Mouse (Mus musculus): ENCODE results near the gene Eif2b1.
"Not testable (repeated sequence)": the region's sequence is repeated elsewhere in the genome, so short reads cannot be mapped to it uniquely, and the experiment has no call there.

Eif2b1 gene

DNA sequence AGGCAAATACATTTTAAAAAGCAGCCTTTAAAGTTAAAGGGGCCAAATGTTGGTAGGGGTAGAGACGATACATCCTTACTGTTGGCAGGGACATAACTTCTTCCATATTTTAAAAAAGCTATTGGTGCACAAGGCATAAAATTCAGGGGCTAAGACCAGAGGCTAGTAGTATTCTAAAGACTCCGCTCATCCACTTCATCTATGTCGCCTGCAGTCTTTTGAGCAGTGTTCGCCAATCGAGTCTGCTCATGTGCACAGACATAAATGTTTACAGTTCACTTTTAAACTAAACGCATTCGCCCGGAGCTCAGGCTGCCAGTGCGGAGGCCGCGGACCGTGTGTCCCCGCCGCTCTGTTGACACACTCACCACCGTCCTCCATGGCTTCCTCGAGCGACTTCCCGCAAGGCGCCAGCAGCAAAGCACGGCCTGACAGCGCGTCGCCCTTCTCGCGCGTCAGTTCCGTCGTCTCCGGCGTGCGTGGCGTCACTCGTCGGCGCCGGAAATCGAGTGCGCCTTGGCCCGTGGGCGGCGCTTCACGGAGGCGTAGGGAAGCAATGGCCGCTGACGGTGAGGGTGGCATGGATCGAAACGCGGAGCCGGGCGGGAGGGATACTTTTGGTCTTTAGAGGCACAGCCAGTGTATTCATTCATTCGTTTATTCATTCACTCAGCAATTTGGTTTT is at the start of gene Eif2b1, which contains the start of gene Gtf2h3:
Eif2b1 (minus strand) TSS at position 499 of the 685 bp plus-strand sequence.
Gtf2h3 (plus strand) TSS at position 508 of the 685 bp plus-strand sequence.
- DNase-seq: peak; percentile 87

DNA sequence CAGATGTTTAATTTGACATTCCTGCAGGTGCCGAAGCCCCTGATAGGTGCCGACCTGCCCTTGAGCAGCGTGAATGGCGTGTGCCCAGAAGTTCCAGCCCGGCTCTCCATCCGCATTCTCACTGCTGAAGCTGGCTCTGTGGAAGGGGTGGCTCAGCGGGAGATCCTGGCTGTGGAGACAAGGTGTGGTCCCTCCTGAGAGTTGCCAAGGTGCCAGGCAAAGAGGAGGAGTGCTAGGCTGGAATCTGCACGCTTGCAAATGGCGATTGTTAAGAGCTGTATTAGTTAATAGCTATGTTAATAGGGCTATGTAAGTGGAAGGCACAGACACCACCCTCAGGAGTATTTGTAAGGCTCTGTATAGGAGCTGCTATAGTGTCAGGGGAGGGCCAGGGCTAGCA is 45.4 kb upstream of the Eif2b1 start:
- no peak for DNase-seq

DNA sequence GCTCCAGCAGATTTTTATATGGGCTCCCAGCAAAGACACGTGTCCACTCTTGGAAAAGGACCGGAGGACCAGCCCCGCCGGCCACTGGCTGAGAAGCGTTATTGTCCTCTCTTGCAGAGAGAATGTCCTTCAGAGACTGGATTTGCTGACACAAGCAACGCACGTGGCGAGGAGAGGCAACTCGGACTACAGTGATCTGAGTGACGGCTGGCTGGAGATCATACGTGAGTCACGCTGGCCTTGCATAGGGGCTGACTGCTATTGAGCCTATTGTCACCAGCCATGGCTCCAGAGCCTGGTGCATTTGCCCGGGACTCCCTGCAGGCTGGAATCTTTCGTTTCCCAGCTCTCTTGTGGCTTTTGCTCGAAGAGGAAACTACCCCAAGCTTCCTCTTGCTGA is 44.0 kb upstream of the Eif2b1 start:
- DNase-seq: no peak

DNA sequence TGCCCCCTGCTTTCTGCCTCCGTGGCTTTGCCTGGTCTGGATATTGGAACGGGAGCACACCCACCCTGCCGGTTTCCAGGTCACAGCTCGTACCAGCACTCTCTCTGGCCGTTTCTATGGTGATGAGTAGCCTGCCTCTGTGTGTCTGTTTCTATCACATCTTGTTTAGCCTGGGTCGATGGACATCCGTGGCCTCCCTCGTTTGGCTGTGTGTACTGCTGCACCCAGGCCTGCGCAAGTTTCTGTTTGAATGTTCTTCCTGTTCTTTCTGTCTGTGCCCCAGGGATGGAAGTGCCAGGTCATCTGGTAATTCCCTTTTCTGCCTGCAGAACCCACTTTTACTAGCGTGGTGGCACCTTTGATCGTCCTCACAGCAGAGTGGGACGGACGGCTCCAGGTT is 42.4 kb upstream of the Eif2b1 start:
- DNase-seq: no peak

DNA sequence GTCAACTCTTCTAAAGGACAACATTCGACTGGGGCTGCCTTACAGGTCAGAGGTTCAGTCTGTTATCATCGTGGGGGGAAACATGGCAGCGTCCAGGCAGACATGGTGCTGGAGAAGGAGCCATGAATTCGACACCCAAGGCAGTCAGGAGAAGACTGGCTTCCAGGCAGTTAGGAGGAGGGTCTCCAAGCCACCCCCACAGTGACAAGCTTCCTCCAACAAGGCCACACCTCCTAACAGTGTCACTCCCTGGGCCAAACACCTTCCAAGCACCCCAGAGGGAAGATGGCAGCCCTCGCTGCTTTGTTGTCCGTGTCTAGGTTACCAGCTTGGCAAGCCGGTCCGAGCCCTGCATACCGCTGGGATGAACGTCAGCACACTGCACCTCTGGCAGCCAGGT is 39.8 kb upstream of the Eif2b1 start:
- no peak for DNase-seq

DNA sequence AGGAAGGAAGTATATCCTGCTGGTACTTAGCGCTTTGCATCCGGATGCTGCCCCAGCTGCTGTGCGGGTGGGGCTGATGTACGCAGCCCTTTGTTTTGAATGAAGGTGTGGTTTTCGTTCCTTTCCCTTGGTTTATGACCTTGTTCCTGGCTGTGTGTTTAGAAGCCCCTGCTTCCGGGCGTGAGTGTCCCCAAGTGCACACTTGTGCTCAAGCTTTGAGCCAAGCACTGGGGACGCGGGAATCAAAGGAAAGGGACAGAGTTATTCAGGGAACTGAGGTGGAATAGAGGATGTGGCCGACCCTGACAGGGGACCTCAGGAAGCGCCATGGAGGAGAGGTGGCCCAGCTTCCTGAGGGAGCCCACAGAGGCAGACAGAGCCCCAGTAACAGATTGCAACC is 35.8 kb upstream of the Eif2b1 start:
- DNase-seq: no peak

DNA sequence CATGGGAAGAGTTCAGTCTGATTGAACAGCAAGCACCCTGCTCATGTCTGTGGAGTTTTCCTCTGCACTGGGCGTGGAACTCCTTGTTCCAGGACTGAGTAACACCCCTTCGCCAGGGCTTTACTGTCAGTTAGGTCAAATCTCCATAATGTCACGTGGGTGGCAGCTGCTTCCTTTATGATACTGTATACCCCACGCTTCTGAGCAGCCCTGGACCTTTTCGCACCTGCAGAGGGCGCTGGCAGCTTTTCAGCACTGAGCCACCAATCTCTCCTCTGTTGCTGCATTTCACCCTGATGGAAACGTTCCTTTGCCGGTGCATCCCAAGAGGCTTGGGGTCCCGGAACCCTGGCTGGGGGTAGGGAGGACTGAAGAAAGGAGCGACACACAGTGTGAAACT is 32.0 kb upstream of the Eif2b1 start:
- no peak for DNase-seq

DNA sequence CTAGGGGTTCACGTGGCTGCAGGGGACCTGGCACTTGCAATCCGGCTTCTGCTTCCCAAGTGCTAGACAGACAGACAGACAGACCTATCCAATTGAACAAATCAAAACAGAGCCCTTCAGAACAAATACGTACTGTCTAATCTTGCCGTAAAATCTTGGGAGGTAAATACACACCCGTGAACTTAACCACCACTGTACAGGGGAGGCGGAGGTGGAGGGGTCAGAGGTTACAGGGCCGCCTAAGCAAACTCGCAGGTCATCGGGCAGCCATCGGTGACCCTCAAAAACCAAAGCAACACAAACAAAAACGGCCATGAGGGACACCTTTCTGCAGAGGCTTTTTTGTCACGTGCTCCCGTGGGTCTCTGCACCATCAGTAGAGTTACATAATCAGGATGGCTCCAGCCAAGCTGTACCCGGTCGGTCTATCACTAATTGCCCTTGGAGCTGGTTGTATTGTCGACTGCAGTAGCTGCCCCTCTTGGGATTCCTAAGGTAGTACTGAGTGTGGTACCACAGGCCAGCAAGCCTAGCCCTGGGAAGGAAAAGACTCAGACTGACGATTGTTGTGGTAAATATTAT is 26.2 kb upstream of the Eif2b1 start:
- DNase-seq: no peak

DNA sequence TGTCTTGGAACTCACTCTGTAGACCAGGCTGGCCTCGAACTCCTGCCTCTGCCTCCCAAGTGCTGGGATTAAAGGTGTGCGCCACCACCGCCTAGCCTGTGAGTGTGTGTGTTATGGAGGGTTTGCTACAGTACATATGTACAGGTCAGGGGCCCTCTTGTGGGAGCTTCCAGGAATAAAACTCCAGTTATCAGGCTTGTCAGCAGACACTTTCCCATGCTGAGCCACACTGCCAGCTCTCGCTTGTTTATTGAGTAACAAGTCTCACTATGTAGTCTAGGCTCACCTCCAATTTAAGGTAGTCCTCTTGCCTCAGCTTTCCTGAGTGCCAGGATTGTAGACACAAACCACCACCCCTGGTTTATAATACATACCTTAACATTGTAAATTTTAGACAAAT is 25.4 kb upstream of the Eif2b1 start:
- no peak for DNase-seq

DNA sequence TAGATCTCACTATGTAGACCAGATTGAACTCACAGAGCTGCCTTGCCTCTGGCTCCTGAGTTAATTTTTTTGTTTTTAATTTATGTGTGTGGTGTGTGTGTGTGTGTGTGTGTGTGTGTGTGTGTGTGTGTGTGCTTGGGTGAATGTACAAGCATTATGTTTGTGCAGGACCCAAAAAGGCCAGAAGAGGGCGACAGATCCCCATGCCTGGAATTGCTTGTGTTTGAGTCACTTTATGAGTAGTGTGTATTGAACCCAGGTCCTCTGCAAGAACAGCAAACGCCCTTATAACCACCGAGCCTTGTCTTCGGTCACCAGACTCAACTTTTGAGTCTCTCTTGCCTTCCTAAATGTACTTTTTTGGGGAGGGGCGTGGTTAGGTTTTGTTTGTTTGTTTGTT is 23.4 kb upstream of the Eif2b1 start:
- no peak for DNase-seq

DNA sequence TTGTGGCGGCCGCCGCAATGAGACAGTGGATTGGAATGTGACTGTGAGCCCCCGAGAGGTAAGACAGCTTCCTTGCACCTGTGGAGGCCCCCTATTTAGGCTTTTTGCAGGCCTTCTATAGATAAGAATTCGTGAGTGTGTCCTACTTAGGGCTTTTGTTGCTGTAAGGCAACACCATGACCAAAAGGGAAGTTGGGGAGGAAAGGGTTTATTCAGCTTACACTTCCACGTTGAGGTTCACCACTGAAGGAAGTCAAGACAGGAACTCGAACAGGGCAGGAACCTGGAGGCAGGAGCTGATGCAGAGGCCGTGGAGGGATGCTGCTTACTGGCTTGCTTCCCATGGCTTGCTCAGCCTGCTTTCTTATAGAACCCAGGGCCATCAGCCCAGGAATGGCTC is 20.8 kb upstream of the Eif2b1 start:
- DNase-seq: not testable (repeated sequence)

DNA sequence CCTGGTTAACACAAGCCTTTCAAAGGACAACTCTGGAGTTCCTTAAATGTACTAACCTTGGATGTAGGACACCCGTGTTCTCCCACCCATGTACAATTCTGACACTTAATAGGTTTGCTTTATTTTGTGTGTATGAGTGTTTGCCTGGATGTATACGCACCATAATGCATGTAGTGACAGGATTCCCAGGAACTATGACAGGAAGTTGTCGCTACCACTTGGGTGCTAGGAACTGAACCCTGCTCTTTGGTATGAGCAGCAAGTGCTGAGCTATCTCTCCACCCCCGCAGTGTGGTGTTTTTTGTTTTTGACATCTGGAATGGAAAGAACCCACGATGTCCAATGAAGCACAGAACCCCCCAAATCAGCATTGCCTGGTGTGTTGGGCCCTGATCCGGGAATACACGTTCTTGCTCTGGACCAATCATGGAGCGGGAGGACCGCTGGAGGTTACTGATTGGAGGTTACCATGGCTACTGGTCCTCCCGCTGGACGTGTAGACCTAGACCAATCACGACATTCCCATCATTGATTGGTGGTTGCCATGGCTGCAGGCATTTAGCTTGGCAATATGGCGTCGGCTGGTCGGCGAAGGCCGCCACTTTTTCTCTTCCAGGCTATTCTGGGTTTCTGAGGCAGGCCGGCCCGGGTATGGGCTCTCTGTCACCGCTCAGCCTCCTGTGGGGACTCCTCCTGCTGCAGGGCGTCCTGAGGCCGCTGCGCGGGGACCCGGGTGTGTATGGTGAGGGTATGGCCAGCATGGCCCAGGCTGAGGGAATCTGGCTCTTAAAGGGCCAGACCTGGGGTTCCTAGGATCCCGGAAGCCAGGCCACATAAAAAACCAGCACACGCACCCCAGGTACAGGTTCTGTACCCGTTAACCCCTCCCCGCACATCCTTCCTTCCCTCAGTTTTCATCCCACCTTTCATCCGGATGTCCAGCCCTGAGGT is 19.6 kb upstream of the Eif2b1 start:
- DNase-seq: peak; percentile 97

DNA sequence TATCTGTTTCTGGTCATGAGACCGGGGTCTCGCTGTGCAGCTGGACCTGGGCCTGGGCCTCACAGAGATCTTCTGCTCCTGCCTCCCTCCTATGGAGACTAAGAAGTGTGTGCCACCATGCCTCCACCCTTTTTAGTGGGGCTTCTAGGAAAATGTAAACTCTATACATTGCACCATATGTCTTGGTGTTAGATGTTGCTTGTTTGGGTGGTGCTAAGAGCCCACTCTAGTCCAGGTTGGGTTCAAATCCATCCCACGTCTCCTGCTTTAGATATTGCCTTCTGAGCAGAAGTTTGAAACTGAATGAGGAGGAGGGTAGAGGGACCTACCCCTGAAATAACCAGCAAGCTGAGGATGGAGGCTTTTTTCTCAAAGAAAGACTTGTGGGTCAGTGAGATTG is 13.8 kb upstream of the Eif2b1 start:
- no peak for DNase-seq

DNA sequence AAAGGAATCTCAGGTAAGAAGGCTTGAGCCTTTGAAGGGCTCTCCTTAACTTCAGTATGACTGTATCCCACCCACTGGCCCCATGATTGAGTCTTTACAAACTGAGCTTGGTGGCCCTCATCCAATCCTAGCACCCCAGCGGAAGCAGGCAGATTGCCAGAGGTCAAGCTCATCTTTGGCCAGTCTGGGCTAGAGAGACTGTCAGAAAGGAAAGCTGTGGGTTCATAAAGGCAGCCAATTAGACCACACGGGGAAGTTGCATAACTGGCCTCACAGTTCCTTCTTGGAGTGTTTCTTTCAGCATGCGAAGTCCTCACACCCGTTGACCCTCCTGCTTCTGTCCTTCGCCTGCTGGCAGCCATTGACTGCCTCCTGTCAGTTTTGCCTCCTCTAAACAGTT is 3.6 kb upstream of the Eif2b1 start:
- no peak for DNase-seq

DNA sequence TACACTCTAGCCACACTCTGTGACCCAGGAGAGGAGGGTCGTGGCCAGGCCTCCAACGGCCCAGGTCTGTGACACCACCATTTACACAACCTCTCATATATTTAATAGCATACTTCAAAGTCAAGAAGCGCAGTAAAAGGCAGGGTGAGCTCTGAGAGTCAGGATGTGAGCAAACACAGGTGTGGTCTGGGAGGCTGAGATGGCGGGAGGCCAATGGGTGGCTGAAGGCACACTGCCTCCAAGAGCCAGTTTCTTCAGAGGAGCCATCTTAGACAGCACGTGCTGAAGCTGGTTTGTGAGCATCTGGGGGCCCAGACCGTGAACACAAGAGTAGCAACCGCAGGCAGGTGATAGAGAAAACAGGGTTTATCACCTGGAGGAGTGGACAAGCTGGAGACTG is 3.5 kb downstream of the Eif2b1 start:
- DNase-seq: no peak

DNA sequence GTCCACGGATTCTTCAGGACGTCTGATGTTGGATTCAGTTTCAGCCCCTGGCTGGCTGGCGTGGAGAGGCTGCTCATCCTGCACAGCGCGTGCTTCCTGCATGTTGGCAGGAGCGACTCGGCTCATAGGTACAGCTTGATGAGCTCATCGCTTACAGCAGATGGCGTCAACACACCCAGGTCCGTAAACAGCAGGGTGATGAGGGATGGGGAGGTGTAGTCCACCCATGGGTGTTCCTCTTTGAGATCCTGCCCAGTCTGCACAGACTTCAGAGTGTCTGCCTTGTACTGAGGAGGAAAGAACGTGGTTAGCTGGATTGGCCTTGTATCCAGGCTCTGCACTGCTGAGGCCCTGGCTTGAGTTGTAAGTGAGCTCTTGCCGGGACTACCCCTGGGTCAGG is 7.9 kb downstream of the Eif2b1 start:
- peak; percentile 78 for DNase-seq

DNA sequence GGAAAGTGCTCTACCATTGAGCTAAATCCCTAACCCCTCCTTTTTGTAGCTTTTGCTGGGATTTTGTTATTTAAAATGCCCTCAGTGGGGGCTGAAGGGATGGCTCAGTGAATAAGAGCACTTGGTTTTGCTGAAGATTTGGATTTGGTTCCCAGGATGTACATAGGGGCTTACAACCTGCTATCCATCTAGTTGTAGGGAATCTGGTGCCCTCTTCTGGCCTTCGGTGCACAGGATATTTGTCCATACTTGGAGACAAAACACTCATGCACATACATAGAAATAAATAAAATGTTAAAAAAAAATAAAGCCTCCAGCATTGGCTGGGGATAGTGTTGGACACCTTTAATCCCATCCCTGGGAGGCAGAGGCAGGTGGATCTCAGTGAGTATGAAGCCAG is 23.8 kb downstream of the Eif2b1 start:
- no peak for DNase-seq

DNA sequence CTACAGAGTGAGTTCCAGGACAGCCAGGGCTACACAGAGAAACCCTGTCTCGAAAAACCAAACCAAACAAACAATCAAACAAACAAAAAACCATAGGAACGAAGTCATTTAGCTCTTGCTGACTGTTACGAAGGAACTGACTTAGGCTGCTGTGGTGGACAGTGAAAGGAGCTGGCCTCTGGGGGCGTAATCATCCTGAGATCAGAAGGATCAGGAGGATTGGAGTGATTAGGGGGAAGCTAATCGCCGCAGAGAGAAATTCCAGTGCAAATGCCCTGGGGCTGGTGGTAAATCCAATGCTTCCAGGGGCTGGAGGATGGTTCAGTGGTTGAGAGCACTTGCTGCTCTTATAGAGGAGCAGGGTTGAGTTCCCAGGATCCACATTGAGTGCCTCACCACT is 25.3 kb downstream of the Eif2b1 start:
- no peak for DNase-seq

DNA sequence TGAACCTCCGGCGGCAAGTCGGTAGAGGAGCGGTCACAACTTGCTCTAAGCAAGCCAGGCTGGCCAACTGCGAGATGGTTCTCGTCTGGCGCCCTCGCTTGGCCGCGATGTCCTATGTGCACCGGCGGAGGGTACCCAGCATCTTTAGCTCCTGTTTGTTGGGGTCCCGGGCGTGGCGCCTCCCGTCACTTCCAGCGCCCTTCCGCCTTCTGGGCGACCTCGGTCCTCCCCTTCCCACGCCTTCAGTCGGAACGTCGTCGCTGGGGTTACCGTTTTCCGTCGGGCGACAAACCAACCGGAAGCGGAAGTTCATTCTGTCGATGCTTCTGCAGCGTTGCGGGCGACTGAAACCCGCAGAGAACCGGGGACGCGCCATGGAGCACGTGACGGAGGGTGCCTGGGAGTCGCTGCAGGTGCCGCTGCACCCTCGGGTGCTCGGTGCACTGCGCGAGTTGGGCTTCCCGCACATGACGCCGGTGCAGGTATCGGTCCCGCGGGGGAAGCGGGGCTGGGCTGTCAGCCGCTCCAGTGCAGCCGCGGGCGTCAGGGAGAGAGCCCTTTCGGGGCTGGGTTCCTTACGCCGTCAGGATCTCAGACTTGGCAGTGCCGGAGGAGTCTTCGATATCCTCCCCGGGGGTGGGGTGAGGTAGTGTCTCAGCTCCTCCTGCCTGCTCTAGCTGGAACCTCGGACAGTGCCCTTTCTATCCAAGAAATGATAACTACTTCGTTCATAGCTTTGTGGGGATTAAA is 26.2 kb downstream of the Eif2b1 start, which contains the start of gene Ddx55:
Ddx55 (plus strand) TSS at position 307 of the 750 bp plus-strand sequence.
- peak; percentile 88 for DNase-seq

DNA sequence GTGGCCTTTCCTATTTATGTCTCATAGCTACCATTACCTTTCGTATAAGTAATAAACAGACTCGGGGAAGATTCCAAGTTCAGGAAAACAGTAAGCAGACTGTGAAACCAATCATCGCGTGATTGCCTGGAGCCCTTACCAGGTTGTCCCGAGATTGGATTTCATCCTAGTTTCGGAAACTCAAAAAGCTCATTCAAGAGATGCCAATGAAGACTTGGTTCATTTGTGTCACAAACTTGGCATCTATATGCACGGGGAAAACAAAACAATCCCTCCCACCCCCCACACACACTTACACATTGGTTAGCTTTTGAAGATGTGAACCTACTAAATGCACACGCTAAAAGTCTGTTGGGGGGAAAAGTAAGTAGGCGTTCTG is 26.8 kb downstream of the Eif2b1 start:
- no peak for DNase-seq

DNA sequence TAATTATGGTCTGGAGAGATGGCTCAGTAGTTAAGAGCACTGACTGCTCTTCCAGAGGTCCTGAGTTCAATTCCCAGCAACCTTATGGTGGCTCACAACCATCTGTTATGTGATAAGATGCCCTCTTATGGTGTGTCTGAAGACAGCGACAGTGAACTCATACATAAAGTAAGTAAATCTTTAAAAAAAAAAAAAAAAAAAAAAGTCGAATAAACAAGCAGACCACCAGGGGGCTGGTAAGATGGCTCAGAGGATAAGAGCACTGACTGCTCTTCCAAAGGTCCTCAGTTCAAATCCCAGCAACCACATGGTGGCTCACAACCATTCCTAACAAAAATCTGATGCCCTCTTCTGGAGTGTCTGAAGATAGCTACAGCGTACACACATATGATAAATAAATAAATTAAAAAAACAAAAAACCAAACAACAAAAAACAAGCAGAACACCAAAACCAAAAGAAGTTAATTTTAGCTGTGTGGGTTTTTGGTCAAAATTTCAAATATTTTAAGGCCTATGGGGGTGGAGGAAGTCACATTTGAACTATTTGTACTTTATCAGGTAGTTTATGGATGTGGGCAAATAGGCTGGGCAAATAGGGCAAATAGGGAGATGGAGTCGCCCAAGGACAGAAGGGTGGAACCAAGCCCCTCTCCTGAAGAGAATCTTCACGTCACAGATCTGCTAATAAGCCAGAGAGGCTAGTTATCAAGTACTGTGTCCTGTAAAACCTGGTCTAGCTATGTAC is 27.4 kb downstream of the Eif2b1 start:
- DNase-seq: not testable (repeated sequence)

DNA sequence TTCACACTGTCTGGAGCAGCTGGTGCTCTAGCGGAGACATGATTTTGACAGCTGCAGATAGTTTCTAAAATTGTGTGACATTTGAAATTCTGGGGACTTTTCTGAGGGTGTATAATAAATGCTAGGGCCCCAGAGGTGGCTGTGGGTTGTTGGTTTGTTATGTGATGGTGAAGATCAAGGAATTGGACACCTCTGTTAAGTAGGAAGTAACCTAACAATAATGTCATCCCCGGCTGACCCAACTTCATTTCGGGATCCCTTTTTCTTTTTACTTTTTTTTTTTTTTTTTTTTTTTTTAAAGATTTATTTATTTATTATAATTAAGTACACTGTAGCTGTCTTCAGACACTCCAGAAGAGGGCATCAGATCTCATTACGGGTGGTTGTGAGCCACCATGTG is 28.2 kb downstream of the Eif2b1 start:
- DNase-seq: not testable (repeated sequence)

All from cerebellum, adult 9-10 months (tissue).